Mouse (Mus musculus): ENCODE data around the gene Aifm1. TPM values are rescaled to one million over a fixed set of nuclear protein-coding genes. Genes with fewer than 3 reads are reported as not detected.

Aifm1 gene
- total and polyA plus RNA-seq, 2 experiments from 2014 or later, result 19.2 to 120 TPM

GRCm38 (mm10) chrX:48425280-48425679, 88.1 kb downstream of the Aifm1 start:
- H3K27ac ChIP-seq (ENCODE audit: low read depth), result peak overlapping the region; percentile 67; the same call in 1 of the 2 replicates
- WGBS, result 44% methylated on average over 7 of the region's 7 CpGs
- TF ChIP-seq EP300 (IDR thresholded peaks at IDR 0.05; ENCODE audit: low read depth) (no peak), CTCF (IDR thresholded peaks at IDR 0.05; ENCODE audit: low read depth) (no peak)

More at GRCm38 (mm10) chrX:48425280-48425679, 88.1 kb downstream of the Aifm1 start:
- ATAC-seq (ENCODE audit: insufficient read depth, low read depth) (no peak), DNase-seq (ENCODE audit: low spot score) (no peak)
- no peak overlapping the region for H3K4me3 ChIP-seq (ENCODE audit: low read depth, low read length)
- H3K9ac ChIP-seq (replicated peaks; ENCODE audit: low read depth, low read length), result no peak overlapping the region
- H3K4me2 ChIP-seq (ENCODE audit: low read depth, low read length), result peak overlapping the region; percentile 46; the same call in 1 of the 2 replicates
- no peaks in the 10 kb centered on the region for H3K36me3 ChIP-seq (replicated peaks; ENCODE audit: control insufficient read depth, insufficient read depth, low read length)
- no peaks in the 10 kb centered on the region for H3K27me3 ChIP-seq (ENCODE audit: control insufficient read depth, insufficient read depth, low read length)
- H3K4me1 ChIP-seq (ENCODE audit: control insufficient read depth, insufficient read depth), result 0 out of 2 replicates have a peak, but pooled peaks cover 14% of the 10 kb centered on the region
- no peaks in the 10 kb centered on the region for H3K9me3 ChIP-seq (replicated peaks; ENCODE audit: control insufficient read depth, low read length)

Other genes with a start within 250 kb of the Aifm1 start
- 4.3 and 7.2 TPM in 2 replicates for gene Bcorl1, start 172.2 kb downstream of the Aifm1 start, total RNA-seq (2014; rRNA removed; ENCODE audit: low replicate concordance)
- gene Bcorl1, start 172.2 kb downstream of the Aifm1 start, polyA plus RNA-seq (2015; fragmentation: Nextera tagmentation; extraction: Ambion mirVana), result 2.0 TPM in 2 replicates
- gene Elf4, start 50.4 kb downstream of the Aifm1 start, total RNA-seq (2014; rRNA removed; ENCODE audit: low replicate concordance), result 12.3 and 13.0 TPM in 2 replicates
- 4.1 and 4.6 TPM in 2 replicates for gene Elf4, start 50.4 kb downstream of the Aifm1 start, polyA plus RNA-seq (2015; fragmentation: Nextera tagmentation; extraction: Ambion mirVana)
- 2.7 and 5.6 TPM in 2 replicates for gene Rab33a, start 5.7 kb upstream of the Aifm1 start, total RNA-seq (2014; rRNA removed; ENCODE audit: low replicate concordance)
- 4.3 and 4.4 TPM in 2 replicates for gene Rab33a, start 5.7 kb upstream of the Aifm1 start, polyA plus RNA-seq (2015; fragmentation: Nextera tagmentation; extraction: Ambion mirVana)
- gene Zfp280c, start 80.9 kb upstream of the Aifm1 start, total RNA-seq (2014; rRNA removed; ENCODE audit: low replicate concordance), result 17.3 and 18.6 TPM in 2 replicates
- gene Zfp280c, start 80.9 kb upstream of the Aifm1 start, polyA plus RNA-seq (2015; fragmentation: Nextera tagmentation; extraction: Ambion mirVana), result 3.6 and 4.8 TPM in 2 replicates
- gene Slc25a14, start 109.8 kb upstream of the Aifm1 start, total RNA-seq (2014; rRNA removed; ENCODE audit: low replicate concordance), result 2.5 TPM in 1 of 2 replicates, not detected in the other
- gene Slc25a14, start 109.8 kb upstream of the Aifm1 start, polyA plus RNA-seq (2015; fragmentation: Nextera tagmentation; extraction: Ambion mirVana), result 5.5 and 5.7 TPM in 2 replicates
- not detected in 2 replicates for gene Gpr119, start 160.9 kb upstream of the Aifm1 start, total RNA-seq (2014; rRNA removed; ENCODE audit: low replicate concordance)
- gene Gpr119, start 160.9 kb upstream of the Aifm1 start, polyA plus RNA-seq (2015; fragmentation: Nextera tagmentation; extraction: Ambion mirVana), result not detected in 2 replicates
- 5.1 and 9.7 TPM in 2 replicates for gene Rbmx2, start 181.4 kb upstream of the Aifm1 start, total RNA-seq (2014; rRNA removed; ENCODE audit: low replicate concordance)
- 9.9 and 10.8 TPM in 2 replicates for gene Rbmx2, start 181.4 kb upstream of the Aifm1 start, polyA plus RNA-seq (2015; fragmentation: Nextera tagmentation; extraction: Ambion mirVana)

All from heart, postnatal 0 days (tissue).